Mouse (Mus musculus) kidney, embryonic 14.5 days (tissue): Measurements from ENCODE around the gene Mogs. TPM values are rescaled to one million over a fixed set of nuclear protein-coding genes. Genes with fewer than 3 reads are reported as not detected.

Source experiments
- ATAC-seq: fragments of 200-750 bp; cut with Nextera tagmentation; 2 replicates; pipeline ENCODE4 v1.8.0; 2017; ENCODE audit warnings: moderate number of reproducible peaks, mild to moderate bottlenecking, moderate TSS enrichment, moderate library complexity; ENCODE audit not compliant: low FRiP score, low TSS enrichment
- H3K27ac ChIP-seq: fragments of 300-500 bp; sonication (generic); 2 replicates; pipeline ENCODE4 v1.5.1; 2014; ENCODE audit warnings: low read depth, mild to moderate bottlenecking, low read length, moderate library complexity, mixed read lengths
- H3K27me3 ChIP-seq: fragments of 300-500 bp; sonication (generic); 2 replicates; pipeline ENCODE4 v1.6.1; 2014; ENCODE audit warnings: mild to moderate bottlenecking, low read length; ENCODE audit not compliant: control insufficient read depth, insufficient read depth
- H3K36me3 ChIP-seq: fragments of 300-500 bp; sonication (generic); 2 replicates; pipeline ENCODE4 v1.6.1; 2014; ENCODE audit warnings: low read length, mixed read lengths; ENCODE audit not compliant: control insufficient read depth, insufficient read depth
- H3K4me1 ChIP-seq: fragments of 300-500 bp; sonication (generic); 2 replicates; pipeline ENCODE4 v1.6.1; 2014; ENCODE audit warnings: low read length, mixed read lengths; ENCODE audit not compliant: control insufficient read depth, insufficient read depth
- H3K4me2 ChIP-seq: fragments of 300-500 bp; sonication (generic); replicated peaks from 2 replicates; pipeline ENCODE4 v1.6.1; 2014; ENCODE audit warnings: low read depth, mild to moderate bottlenecking, low read length
- H3K4me3 ChIP-seq: fragments of 300-500 bp; sonication (generic); 2 replicates; pipeline ENCODE4 v1.5.1; 2014; ENCODE audit warnings: mild to moderate bottlenecking, low read length
- H3K9ac ChIP-seq: fragments of 300-500 bp; sonication (generic); 2 replicates; pipeline ENCODE4 v1.6.1; 2014; ENCODE audit warnings: low read depth, mild to moderate bottlenecking, low read length, moderate library complexity
- H3K9me3 ChIP-seq: fragments of 300-500 bp; sonication (generic); 2 replicates; pipeline ENCODE4 v1.6.1; 2016; ENCODE audit warnings: low read length; ENCODE audit not compliant: control insufficient read depth
- WGBS: fragments of 180-500 bp; shearing (Covaris S2); extraction: QIAGEN DNeasy Blood & Tissue Kit; methylation state at CpG from one replicate; pipeline ENCODE4 v1.1.7; 2014; 5-methylcytosine and 5-hydroxymethylcytosine counted together
- polyA plus RNA-seq: library from polyadenylated mRNA; unstranded; fragments of >200 nt; fragmentation: Nextera tagmentation; extraction: Ambion mirVana; gene quantifications from 2 replicates; pipeline ENCODE4 v1.2.1, GENCODE M21; 2014

Mogs gene
- polyA plus RNA-seq, 1 experiment from 2014 or later: 57.4 TPM

DNA sequence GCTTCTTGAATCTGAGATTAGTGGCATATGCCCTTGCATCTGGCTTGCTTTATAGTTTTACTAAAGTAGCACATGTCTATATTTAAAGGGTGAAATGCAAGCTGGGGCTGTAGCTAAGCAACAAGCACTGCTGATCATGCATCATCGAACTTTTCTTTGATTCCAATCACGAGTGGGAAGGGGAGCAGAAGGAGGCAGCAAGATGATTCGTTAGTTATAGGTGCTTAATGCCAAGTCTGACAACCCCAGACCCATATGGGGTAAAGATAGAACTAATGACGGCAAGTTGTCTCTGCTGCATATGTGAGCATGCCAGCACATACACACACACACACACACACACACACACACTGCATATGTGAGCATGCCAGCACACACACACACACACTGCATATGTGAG is 11.1 kb upstream of the Mogs start:
- H3K4me1 ChIP-seq: peaks cover 15% of the 10 kb centered on the region
- H3K4me2 ChIP-seq: no peak overlapping the region
- H3K36me3 ChIP-seq: no peaks in the 10 kb centered on the region
- no peaks in the 10 kb centered on the region for H3K27me3 ChIP-seq
- WGBS: 73% methylated on average over 4 of the region's 4 CpGs
- H3K9ac ChIP-seq: no peak overlapping the region
- ATAC-seq: no peak
- no peak overlapping the region for H3K27ac ChIP-seq
- H3K4me3 ChIP-seq: no peak overlapping the region
- no peaks in the 10 kb centered on the region for H3K9me3 ChIP-seq

DNA sequence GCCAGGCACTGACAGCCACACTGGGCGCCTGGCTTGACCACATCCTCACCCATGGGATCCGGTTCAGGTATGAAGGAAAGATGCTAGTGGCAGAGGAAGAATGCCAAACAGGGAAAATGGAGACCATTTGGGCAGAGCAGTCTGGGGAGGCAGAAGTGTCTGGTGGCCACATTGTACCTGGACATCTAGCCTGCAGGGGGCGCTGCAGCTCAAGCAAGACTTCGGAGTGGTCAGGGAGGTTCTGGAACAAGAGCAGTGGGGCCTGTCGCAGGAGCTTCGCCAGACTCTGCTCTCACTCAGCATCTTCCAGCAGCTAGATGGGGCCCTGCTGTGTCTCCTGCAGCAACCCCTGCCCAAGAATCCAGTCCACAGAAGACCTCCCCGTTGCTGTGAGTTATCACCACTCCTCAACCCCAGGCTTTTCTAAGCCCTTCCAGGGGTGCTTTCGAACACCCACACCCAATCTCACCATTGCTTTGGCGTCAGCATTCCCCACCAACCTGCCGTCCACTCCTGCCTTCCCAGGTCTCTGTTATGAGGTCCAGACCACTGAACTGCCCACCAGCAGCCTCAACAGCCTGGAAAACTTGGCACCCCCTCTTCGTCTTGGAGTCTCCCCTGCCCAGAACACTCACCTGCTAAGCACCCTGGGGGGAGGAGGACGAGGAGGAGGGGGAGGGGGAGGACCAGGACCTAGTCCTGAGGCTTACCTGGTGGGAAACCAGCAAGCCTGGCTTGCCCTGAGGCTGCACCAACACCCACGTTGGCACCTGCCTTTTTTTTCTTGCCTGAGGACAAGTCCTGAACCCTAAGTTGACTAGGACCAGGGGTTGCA is 7.5 kb upstream of the Mogs start:
- peak; percentile 28; the same call in 1 of the 2 replicates for ATAC-seq
- Histone ChIP-seq H3K36me3 (peaks cover 8% of the 10 kb centered on the region; the same call in 1 of the 2 replicates), H3K27me3 (no peaks in the 10 kb centered on the region), H3K27ac (no peak overlapping the region; the same call in 1 of the 2 replicates), H3K9ac (no peak overlapping the region; the same call in 1 of the 2 replicates), H3K4me1 (peaks cover 16% of the 10 kb centered on the region), H3K9me3 (no peaks in the 10 kb centered on the region), H3K4me3 (peak overlapping the region; percentile 93), H3K4me2 (peak overlapping the region; percentile 79)
- 40% methylated on average over 13 of the region's 13 CpGs for WGBS

DNA sequence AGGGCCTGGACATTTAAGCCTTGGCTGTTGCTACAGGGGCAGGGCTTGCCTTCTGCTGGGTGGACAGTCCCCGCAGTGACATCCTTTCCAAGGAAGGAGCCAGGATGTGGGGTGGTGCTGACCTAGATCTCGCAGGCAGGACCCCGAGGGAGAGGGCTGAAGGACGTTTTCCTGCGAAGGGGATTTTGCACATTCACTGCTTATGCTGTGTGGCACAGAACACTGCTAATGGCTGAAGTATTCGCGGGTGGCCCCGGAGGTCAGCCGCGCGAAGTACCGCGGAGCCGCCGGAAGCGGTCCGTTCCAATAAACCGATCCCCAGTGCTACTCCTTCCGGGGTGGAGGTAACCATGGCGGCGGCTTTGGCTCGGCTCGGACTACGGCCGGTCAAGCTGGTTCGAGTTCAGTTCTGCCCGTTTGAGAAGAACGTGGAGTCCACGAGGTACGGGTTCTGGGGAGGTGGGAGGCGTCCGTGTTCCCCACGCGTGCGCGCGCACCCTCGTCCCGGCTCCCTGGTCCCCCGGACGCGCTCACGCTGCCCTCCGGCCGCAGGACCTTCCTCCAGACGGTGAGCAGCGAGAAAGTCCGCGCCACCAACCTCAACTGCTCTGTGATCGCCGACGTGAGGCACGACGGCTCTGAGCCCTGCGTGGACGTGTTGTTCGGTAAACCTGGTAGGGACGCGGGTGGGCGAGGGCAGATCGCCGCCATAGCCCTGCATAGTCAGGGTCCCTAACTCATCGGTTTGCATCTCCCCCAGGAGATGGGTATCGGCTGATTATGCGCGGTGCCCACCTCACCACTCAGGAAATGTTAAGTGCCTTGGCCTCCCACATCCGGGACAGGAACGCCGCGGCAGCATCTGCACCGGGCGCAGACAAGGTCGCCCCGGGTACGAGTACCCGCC is 6.3 kb upstream of the Mogs start, which contains the start of gene Mrpl53:
TSS of gene Mrpl53 (plus strand) at position 279 of the 907 bp plus-strand sequence.
- WGBS: under 1% methylated on average over 66 of the region's 76 CpGs
- Histone ChIP-seq H3K27me3 (no peaks in the 10 kb centered on the region), H3K36me3 (peaks cover 8% of the 10 kb centered on the region; the same call in 1 of the 2 replicates), H3K27ac (peak within 1 kb of the TSS; percentile 82), H3K4me3 (peak within 1 kb of the TSS; percentile 93), H3K4me2 (peak within 1 kb of the TSS; percentile 79), H3K9ac (peak within 1 kb of the TSS; percentile 93), H3K4me1 (peaks cover 12% of the 10 kb centered on the region), H3K9me3 (no peaks in the 10 kb centered on the region)
- ATAC-seq: peak; percentile 90

DNA sequence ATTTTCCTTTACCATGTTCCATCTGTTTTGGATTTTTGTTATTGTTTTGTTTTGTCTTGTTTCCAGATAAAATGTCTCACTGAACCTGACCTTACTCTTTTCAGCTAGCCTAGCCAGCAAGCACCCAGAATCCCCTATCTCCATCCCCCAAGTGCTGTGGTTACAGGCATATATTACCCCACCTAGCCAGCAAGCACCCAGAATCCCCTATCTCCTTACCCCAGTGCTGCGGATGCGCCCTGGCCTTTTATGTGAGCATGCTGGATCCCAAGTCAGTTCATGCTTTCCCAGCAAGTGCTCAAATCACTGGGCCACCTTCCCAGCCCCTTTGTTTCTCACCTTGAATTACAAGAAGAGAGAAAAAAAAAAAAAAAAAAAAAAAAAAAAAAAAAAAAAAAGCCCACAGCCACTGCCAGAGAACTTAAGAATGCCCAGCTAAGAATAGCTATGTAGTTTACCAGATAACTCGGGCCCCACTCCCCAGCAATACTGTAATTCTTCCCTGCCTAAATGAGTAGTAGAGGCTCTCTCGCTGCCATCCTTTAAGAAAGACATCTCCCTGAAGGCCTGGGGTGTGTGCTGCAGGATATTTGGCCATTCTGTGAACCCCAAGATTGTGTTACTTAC is 3.7 kb upstream of the Mogs start:
- Histone ChIP-seq H3K9ac (no peak overlapping the region), H3K4me1 (peaks cover 21% of the 10 kb centered on the region), H3K36me3 (peaks cover 8% of the 10 kb centered on the region; the same call in 1 of the 2 replicates), H3K4me2 (no peak overlapping the region), H3K4me3 (no peak overlapping the region), H3K27ac (no peak overlapping the region), H3K27me3 (no peaks in the 10 kb centered on the region), H3K9me3 (no peaks in the 10 kb centered on the region)
- ATAC-seq: no peak
- WGBS: 91% methylated on average over 4 of the region's 4 CpGs

DNA sequence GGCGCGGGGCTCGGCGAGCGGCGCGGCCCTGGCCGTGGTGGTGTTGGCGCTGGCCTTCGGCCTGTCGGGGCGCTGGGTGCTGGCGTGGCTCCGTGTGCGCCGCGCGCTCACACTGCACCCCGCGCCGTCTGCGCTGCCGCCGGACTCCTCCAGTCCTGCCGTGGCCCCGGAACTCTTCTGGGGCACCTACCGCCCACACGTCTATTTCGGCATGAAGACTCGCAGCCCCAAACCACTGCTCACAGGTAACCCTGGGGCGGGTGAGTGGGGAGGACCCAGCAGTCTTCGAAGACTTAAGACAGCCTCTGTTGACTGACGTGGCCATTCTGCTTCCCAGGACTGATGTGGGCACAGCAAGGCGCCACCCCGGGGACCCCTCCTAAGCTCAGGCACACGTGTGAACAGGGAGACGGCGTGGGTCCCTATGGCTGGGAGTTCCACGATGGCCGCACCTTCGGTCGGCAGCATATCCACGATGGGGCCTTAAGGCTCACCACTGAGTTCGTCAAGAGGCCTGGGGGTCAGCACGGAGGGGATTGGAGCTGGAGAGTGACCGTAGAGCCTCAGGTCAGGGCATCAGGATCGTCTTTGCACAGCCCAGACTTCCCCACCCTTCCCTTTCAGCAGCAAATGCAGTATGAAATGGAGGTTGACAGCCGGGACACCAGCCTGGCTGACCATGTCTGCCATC is 531 bp downstream of the Mogs start:
- H3K4me3 ChIP-seq: peak overlapping the region; percentile 69
- H3K4me2 ChIP-seq: peak overlapping the region; percentile 95
- peaks cover 37% of the 10 kb centered on the region for H3K36me3 ChIP-seq
- no peak; the same call in 1 of the 2 replicates for ATAC-seq
- H3K9ac ChIP-seq: peak overlapping the region; percentile 93
- WGBS: 2% methylated on average over 41 of the region's 48 CpGs
- H3K9me3 ChIP-seq: no peaks in the 10 kb centered on the region
- H3K27ac ChIP-seq: peak overlapping the region; percentile 84; the same call in 1 of the 2 replicates
- no peaks in the 10 kb centered on the region for H3K27me3 ChIP-seq
- H3K4me1 ChIP-seq: peaks cover 28% of the 10 kb centered on the region

DNA sequence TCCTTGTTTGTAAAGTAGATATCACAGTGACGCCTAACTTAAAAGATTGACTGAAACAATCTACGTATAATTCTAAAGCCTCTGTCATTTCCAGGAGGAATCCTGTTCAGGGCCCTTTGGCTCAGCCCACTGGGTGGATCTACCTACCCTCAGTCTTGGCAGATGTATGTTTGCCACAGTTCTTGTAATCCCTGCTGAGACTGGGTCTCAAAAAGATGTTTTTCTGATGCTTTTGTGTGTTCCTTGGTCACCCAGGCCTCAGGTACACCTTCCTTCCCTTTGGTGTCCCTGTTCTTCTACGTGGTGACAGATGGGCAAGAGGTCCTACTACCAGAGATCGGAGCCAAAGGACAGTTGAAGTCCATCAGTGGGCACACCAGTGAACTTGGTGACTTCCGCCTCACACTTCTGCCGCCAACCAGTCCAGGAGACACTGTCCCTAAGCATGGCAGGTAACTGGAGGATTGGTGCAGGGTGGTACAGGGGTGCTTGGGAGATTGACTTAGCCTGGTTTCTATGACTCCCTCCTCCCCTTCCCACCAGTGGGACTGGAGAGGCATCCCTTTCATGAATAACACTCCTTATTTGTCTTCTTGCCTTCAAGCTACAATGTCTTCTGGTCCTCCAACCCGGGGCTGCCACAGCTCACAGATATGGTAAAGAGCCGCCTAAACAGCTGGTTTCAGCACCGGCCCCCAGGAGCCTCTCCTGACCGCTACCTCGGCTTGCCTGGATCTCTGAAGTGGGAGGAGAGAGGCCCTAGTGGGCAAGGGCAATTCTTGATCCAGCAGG is 1.3 kb downstream of the Mogs start:
- WGBS: 72% methylated on average over 11 of the region's 11 CpGs

DNA sequence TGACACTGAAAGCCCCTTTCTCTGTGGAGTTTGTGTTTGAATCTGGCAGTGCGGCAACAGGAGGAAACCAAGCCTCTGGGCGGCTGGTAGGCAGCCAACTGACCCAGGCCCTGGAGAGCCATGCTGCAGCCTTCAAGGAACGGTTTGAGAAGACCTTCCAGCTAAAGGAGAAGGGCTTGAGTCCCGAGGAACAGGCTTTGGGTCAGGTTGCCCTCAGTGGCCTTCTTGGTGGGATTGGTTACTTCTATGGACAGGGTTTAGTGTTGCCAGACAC is 1.8 kb downstream of the Mogs start:
- Histone ChIP-seq H3K36me3 (peaks cover 32% of the 10 kb centered on the region), H3K9ac (0 out of 2 replicates have a peak overlapping the region, but pooled peaks have one; percentile 93), H3K27me3 (no peaks in the 10 kb centered on the region), H3K27ac (no peak overlapping the region), H3K4me1 (peaks cover 28% of the 10 kb centered on the region), H3K4me3 (0 out of 2 replicates have a peak overlapping the region, but pooled peaks have one; percentile 4), H3K4me2 (no peak overlapping the region), H3K9me3 (no peaks in the 10 kb centered on the region)
- ATAC-seq: no peak
- WGBS: 88% methylated on average over 4 of the region's 4 CpGs

More for the DNA sequence above, 1.3 kb downstream of the Mogs start:
- H3K4me3 ChIP-seq: peak overlapping the region; percentile 69
- H3K4me2 ChIP-seq: peak overlapping the region; percentile 95
- 0 out of 2 replicates have a peak overlapping the region, but pooled peaks have one; percentile 84 for H3K27ac ChIP-seq
- H3K36me3 ChIP-seq: peaks cover 32% of the 10 kb centered on the region
- H3K27me3 ChIP-seq: no peaks in the 10 kb centered on the region
- peaks cover 28% of the 10 kb centered on the region for H3K4me1 ChIP-seq
- H3K9me3 ChIP-seq: no peaks in the 10 kb centered on the region
- ATAC-seq: no peak
- H3K9ac ChIP-seq: peak overlapping the region; percentile 93
